Mouse (Mus musculus): ENCODE measurements around the gene Mvb12b.

Gene Mvb12b

DNA sequence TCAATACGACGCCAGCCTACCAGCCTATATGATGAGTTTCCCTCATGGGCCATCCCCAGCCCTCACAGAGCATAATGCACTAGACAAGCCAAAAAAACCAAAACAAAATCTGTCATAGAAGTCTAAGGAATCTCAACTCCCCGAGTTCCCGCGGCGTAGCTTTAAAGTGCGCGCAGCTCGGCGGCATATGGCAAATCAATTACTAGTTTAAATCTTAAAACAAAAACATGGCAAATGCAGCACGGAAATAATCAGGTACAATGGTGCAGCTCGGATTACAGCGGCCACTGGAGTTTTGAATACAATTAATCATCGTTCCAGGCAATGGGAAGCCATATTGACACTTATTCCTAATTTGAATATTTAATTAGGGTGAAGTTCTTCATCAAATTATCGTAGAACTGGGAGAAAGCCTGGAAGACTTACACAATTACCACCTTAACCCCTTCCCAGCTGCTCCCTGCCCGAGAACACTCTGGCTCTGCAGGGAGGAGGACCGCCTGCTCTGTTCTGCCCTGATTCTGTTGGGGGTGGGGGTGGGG lies 76.3 kb downstream of the Mvb12b start:
- DNase-seq, result no peak

DNA sequence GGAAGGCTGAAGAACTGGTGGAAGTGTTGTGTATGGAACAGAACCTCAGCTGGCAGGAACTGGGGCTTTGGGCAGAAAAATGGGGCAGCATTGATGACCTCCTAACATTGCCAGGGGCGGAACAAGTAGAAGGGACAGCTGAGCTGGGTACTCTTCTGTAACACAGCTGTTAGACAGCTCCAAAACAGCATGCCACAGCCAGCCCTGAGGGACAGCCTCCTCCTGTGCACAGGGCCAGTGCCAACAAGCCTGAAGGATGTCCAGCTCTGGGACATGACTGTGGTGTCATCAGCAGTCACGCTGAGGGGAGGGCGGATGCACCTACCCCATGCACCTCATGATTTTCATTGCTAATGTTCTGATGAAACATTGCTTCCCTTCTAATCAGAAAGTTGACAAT lies 78.7 kb downstream of the Mvb12b start:
- no peak for DNase-seq

DNA sequence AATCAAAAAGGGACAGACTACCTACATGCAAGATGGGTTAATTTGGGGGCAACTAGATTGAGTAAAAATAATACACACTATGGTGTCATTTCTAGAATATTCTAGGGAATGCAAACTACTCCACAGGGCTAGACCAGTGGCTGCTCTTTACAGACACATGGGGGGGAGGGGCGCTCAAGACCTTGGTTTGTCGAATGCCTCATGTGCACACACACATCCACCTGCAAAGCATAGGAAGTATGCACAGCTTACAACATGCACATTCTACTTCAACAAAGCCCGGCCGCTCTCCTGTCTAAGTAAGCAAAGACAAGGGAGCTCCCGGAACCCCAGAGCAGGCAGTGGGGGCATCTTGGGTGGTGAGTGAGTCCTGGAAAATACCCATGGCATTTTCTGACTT lies 79.7 kb downstream of the Mvb12b start:
- no peak for DNase-seq

GRCm38 (mm10) chr2:33805640-33806039 lies 82.1 kb downstream of the Mvb12b start:
- no peak for DNase-seq

DNA sequence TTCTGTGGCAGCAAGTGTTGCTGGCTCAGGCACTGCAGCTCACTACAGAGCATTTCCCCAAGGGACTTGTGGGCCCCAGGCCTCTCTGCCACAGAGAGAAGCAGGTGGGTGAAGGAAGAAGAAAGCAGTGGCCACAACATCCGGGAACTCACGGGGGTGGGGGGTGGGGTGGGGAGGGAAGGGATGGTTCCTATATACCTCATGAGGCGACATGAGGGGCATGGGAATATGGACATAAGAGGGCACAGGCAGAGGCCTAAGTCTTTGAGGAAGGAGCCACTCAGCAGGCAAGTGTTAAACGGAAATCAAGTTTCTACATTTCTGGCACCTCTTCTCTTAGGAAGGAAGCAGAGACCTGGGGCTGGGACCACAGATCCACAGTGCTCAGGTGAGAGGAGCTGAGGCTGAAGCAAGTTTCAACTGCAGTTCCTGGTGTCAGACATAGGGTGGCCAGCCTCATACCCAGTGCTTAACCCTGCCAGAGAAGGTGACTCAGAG lies 84.0 kb downstream of the Mvb12b start:
- DNase-seq, result no peak

DNA sequence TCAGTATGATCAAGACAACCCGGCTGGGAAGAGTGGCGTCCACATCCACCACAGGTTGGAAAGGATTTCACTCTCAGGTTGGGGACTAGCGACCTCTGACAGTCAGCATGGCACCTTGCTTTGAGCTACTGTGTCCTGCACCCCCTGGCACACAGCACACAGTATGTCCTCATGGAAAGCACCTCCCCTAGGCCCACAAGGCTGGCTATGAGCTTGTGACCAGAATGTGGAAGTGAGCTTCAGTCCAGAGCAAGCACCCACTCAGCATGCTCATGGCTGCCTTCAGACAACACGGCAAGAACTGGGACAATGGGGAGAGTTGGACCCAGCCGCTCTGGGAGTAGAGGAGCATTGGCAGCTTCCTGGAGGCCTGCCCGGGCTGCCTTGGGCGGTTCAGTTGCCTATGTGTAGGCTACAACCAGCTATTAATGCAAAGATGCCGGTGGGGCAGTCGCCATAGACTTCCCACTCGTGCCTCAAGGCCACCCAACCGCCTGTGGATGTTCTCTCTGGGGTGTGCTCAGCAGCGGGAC lies 84.6 kb downstream of the Mvb12b start:
- DNase-seq, result no peak

DNA sequence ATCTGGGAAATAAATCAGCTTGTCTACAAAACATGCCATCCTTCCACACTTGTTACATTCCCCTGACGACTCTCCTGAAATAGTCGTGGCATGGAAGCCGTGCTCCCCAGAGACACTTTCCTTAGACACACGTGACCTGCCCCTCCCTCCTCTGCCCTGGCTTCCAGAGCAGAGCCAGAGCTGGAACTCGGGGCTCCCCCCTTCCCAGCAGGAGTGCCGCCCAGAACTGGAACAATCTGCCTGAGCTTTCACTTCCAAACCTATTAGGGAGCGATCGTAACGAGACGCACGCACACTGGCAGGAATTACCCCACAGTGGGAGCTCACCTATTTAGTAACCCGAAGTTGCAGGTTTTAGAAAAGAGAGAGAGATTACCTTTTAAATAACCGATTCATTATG lies 86.0 kb downstream of the Mvb12b start:
- DNase-seq, result no peak

DNA sequence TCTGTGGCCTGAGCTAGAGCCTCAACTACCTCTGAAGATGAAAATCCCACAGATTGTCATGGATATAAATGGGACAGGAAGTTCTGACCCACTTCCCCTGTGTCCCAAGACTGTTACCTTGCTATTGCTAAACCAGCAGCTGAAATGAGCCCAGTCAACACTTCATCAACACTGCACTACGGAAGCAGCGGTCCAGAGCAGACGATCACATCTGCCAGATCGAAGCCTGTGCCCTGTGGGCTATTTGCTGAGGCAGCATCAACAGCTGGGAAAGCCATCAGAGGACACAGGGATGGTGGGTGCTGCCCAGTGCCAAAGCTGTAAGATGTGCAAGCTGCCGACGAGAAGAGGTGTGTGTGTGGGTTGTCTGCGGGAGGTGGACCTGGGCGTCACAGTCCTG lies 86.4 kb downstream of the Mvb12b start:
- no peak for DNase-seq

DNA sequence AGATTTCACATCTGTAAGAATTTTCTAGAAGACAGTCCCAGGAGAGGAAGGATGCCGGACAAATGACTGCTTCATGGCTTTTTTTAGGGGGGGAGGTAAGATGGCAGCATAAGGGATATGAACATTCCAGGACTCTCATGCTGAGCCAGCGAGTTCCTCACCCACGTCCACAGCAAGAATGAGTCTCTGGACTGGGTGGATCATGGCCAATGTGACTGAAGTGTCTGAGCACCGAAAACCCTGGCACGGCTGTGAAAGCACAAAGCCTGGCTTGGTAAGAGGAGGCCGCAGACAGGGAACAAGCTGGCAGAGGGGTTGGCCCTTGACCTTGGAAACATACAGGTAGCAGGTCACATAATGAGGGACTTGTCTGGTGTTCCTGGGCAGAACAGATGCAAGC lies 87.5 kb downstream of the Mvb12b start:
- DNase-seq, result no peak

GRCm38 (mm10) chr2:33795716-33796472 lies 91.9 kb downstream of the Mvb12b start:
- DNase-seq, result no peak

DNA sequence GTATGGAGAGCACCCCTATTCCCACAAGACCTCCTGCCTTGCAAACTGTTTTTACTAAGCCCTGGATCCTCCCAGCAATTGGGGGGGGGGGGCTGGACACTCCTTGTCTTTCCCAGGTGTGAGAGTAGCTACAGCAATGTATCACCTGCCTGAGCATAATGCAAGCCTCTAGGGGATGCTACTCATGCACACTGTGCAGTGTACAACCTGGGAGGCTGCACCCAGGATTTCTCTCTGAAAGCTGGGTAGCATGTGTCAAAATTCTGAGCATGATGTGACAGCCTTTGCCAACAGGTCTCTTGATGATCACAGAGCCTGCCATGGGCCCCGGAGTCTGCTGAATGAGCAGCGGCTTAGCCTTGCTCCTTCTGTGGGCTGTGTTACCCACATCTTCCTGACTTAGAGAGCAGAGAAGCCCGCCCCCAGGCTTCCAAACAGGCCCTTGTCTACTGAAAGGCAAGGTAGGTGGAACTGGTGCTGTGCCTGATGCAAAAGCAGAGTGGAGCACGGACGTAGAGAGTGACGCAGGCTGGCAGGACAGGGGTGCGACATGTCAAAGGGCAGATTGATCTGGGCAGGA lies 92.7 kb downstream of the Mvb12b start:
- DNase-seq, result no peak

- peak; percentile 41 to 45 for DNase-seq
Observed at GRCm38 (mm10) chr2:33794483-33794882, 93.3 kb downstream of the Mvb12b start.

- no peak for DNase-seq
Observed at GRCm38 (mm10) chr2:33790301-33790700, 97.4 kb downstream of the Mvb12b start.

DNA sequence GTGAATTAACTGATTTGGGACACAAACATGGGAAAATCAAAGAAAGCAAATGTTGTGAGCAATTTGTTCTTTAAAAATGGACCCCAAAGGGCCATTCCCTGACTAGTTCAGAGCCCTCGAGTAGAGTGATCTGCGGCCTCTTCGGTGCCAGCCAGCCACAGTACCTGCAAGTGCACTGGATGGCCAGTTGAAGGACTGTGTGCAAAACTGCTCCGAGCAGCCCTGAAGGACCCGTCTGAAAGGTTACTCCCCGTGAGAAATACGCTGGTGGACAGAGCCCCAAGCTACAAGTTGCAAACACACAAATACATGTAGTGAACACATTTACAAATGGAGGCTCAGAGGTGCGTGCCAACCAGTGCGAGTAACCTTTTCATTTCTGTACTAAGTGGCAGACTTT lies 98.0 kb downstream of the Mvb12b start:
- no peak for DNase-seq

DNA sequence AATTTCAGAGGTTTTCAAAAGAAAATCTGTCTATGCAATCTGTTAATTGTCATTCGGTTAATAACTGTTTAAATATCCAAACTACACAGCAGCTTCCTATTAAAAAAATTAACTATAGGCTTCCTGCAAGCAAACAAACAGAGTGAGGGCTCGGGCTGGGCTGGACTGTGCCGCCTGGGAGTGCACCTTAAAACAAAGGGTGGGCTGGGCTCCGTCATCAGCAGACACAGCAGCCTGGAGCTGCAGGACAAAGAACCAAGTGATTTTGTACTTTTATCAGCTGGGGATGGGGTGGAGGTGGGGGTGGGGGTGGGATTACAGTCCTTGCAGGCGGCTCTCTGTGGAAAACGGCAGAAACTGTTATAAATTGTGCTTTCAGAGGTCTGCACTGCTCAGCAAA lies 98.5 kb downstream of the Mvb12b start:
- DNase-seq, result no peak

GRCm38 (mm10) chr2:33788851-33789250 lies 98.9 kb downstream of the Mvb12b start:
- DNase-seq, result no peak

DNA sequence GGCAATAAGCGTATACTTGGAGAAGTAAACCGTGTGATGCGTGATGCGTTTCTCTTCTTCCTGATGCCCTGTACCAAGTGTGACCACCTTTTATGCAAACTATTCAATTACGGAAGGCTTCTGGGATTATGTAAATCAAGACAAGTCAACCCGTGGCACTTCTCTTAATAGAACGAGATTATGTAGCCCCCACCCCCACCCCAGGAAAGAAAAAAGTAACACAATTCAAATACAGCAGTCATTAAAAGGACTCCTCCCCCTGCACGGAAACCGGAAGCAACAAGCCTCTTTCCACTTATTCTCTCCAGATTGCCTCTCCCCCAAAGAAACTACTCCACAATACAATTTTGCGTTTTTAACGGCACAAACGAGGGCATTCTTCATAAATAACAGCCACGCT lies 99.6 kb downstream of the Mvb12b start:
- DNase-seq, result no peak

- no peak for DNase-seq
Observed at GRCm38 (mm10) chr2:33786064-33786463, 101.7 kb downstream of the Mvb12b start.

DNA sequence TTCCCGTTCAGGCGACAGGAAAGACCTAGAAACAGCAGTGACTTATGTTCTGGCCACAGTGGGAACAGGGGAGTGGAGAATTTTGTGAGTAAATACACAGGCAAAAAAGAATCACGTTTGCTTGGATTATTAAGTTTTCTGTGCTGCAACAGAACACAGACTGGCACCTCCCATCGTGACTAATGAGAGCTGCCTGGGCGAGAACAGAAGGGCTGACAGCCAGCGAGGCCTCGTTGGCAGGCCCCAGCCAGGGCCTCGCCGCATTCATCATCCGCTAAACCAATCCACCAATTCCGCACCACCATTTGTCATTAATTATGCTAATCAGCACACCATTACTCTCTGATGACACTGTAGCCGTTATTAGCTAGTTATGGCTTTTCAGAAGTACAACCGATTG lies 102.2 kb downstream of the Mvb12b start:
- peak; percentile 61 to 62 for DNase-seq

DNA sequence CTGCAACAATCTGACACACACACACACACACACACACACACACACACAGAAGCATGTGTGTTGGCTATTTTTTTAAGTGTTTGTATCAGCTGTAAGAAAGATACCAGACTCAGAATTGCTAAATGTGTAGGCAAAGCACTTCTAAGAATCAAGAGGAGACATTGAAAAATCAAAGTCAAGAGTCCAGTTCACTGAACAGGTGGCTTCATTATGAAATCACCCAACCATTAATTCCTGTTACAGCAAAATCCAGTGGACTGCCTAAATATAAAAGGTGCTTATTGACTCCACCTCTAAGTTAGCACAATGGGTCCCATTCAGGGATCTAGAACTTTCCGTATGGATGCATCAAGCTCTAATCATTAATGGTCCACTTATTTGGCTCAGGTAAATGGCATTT lies 103.0 kb downstream of the Mvb12b start:
- no peak for DNase-seq

GRCm38 (mm10) chr2:33783419-33783818 lies 104.3 kb downstream of the Mvb12b start:
- DNase-seq, result peak; percentile 58 to 65

DNA sequence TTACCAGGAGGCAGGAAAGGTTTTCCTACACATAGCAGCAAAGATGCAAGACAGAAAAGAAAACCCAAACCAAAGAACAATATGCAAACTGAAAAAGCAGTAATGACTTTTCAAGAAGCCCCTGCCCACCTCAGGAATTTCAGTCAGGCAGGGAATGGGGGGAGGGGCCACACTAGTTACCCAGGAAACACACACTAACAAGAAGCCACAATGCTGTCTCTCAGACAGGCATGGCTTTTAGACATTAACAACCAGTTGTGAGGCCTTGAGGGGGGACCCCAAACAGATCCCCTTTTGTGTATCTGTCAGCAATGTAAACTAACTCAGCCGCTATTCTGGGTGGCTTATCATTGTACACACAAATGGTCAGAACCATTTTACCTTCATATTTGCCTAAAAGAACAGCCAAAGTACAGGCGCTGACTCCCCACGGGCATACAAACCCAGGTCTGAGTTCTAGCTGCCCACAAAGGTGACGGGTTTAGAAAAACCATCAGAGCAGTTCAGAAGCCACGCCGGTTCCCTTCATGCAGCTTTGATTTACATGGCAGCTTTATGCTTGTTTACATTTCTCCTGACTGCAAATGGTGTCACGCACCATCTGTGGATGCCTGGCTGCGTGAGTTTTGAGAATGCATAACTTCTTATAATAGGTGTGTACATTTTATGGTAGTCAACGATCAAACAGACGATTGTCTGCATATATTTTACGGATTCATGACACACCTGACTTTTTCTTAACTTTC lies 105.9 kb downstream of the Mvb12b start:
- DNase-seq, result no peak

GRCm38 (mm10) chr2:33778466-33778865 lies 109.3 kb downstream of the Mvb12b start:
- peak; percentile 60 for DNase-seq

All from cerebellum, postnatal 36 days (tissue).